Comparison of ENCODE assay signal across 11 mouse cellular contexts in the genomic region with DNA sequence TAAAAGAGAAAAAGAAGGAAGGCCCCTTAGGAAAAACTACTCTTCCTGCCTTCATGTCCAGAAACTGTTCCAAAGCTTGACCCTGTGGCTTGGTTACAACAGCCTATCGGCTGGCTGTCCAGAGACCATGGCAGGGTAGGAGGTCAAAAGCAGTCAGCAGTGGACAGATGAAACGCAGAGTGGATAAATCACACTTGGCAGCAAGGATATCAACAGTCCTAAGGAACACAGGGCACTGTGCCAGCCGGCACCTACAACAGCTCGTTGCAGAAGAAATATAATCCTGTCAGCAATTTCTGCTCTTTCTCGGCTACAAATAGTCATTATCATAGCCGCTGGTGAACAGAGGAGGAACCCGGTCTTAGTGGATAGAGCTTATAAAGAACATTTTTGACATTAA.
A peak's percentile ranks its signal among the peaks of the same experiment; 100 is the strongest.
DNase-seq lines count a peak whose midpoint lies in the region; ATAC-seq and TF ChIP-seq lines count a peak whose summit lies in the region.
"Had no signal": no experiment of that assay in that cellular context is flagged by ENCODE, and none has a peak within 500 bp of the region (broad histone marks: within the 10 kb centered on the region; RNA-seq: fewer than 3 reads in every experiment).

No protein-coding gene starts in this region.

- peaks cover 14% of the 10 kb centered on the region for H3K36me3 ChIP-seq in liver, postnatal 0 days (replicated peaks; ENCODE audit: insufficient read depth, low read length)
- H3K36me3 ChIP-seq in heart, embryonic 16.5 days (ENCODE audit: control insufficient read depth, insufficient read depth): no peaks in the 10 kb centered on the region
- no peaks in the 10 kb centered on the region for H3K36me3 ChIP-seq in lung, embryonic 14.5 days (ENCODE audit: insufficient read depth)
- H3K36me3 ChIP-seq: embryonic facial prominence, embryonic 15.5 days; lung, embryonic 15.5 days had no signal

- no peak for TF ChIP-seq CTCF in liver, postnatal 0 days (IDR thresholded peaks at IDR 0.05; ENCODE audit: low read depth)
- TF ChIP-seq CTCF in lung, embryonic 14.5 days (IDR thresholded peaks at IDR 0.05; ENCODE audit: low read depth): no peak

- peak overlapping the region; percentile 57; the same call in 1 of the 2 replicates for H3K27ac ChIP-seq in liver, postnatal 0 days (ENCODE audit: low read depth)
- H3K27ac ChIP-seq in heart, embryonic 16.5 days (ENCODE audit: low read length): peak overlapping the region; percentile 68
- H3K27ac ChIP-seq in lung, embryonic 14.5 days (ENCODE audit: low read depth): no peak overlapping the region
- H3K27ac ChIP-seq: embryonic facial prominence, embryonic 15.5 days; lung, embryonic 15.5 days had no signal

- H3K4me2 ChIP-seq in liver, postnatal 0 days (ENCODE audit: low read depth, low read length): no peak overlapping the region
- peak overlapping the region; percentile 17 for H3K4me2 ChIP-seq in heart, embryonic 16.5 days (ENCODE audit: low read depth, low read length)
- no peak overlapping the region for H3K4me2 ChIP-seq in lung, embryonic 14.5 days
- H3K4me2 ChIP-seq: embryonic facial prominence, embryonic 15.5 days; lung, embryonic 15.5 days had no signal

- no peak overlapping the region for H3K9ac ChIP-seq in liver, postnatal 0 days (replicated peaks)
- H3K9ac ChIP-seq in heart, embryonic 16.5 days (ENCODE audit: low read length): no peak overlapping the region
- H3K9ac ChIP-seq in lung, embryonic 14.5 days: no peak overlapping the region
- H3K9ac ChIP-seq: embryonic facial prominence, embryonic 15.5 days; lung, embryonic 15.5 days had no signal

- DNase-seq in liver, postnatal 0 days: peak; percentile 33
- DNase-seq in liver: no peak
- DNase-seq in cerebellum, adult 18-20 months: peak; percentile 67 to 74
- peak; percentile 71 for DNase-seq in lung, embryonic 14.5 days
- no peak for DNase-seq in T-cell, adult 2 months (ENCODE audit: low spot score)
- no peak for DNase-seq in thymus, postnatal 36 days

- no peak for TF ChIP-seq EP300 in liver, postnatal 0 days (IDR thresholded peaks at IDR 0.05; ENCODE audit: low read depth)

- H3K9me3 ChIP-seq in liver, postnatal 0 days (ENCODE audit: low read length): no peaks in the 10 kb centered on the region
- no peaks in the 10 kb centered on the region for H3K9me3 ChIP-seq in heart, embryonic 16.5 days (replicated peaks; ENCODE audit: control insufficient read depth, low read length)
- no peaks in the 10 kb centered on the region for H3K9me3 ChIP-seq in lung, embryonic 14.5 days (ENCODE audit: low read depth, low read length)
- H3K9me3 ChIP-seq: embryonic facial prominence, embryonic 15.5 days; G1E; lung, embryonic 15.5 days had no signal

- no peak for ATAC-seq in liver, postnatal 0 days
- peak; percentile 76 for ATAC-seq in heart, embryonic 16.5 days (replicated peaks; ENCODE audit: extremely low read depth, insufficient read depth, low FRiP score)
- no peak for ATAC-seq in lung, embryonic 14.5 days (ENCODE audit: insufficient read depth)
- no peak for ATAC-seq in megakaryocyte-erythroid progenitor cell, adult 5-6 weeks (replicated peaks; ENCODE audit: low FRiP score, low TSS enrichment, poor library complexity, severe bottlenecking)

- peaks cover 4% of the 10 kb centered on the region; the same call in 1 of the 2 replicates for H3K4me1 ChIP-seq in liver, postnatal 0 days (ENCODE audit: insufficient read depth)
- H3K4me1 ChIP-seq in heart, embryonic 16.5 days (ENCODE audit: control insufficient read depth, insufficient read depth, low read length): peaks cover 13% of the 10 kb centered on the region
- H3K4me1 ChIP-seq in lung, embryonic 14.5 days (ENCODE audit: insufficient read depth): no peaks in the 10 kb centered on the region

- no peak overlapping the region for H3K4me3 ChIP-seq in liver, postnatal 0 days (ENCODE audit: low read depth, low read length)
- no peak overlapping the region for H3K4me3 ChIP-seq in heart, embryonic 16.5 days (ENCODE audit: low read length)
- no peak overlapping the region for H3K4me3 ChIP-seq in lung, embryonic 14.5 days (ENCODE audit: low read depth, low read length)
- H3K4me3 ChIP-seq: embryonic facial prominence, embryonic 15.5 days; lung, embryonic 15.5 days had no signal

- WGBS in liver, postnatal 0 days (ENCODE audit: insufficient replicate concordance): 70% methylated on average over 7 of the region's 7 CpGs
- 17% methylated on average over 7 of the region's 7 CpGs for WGBS in heart, embryonic 16.5 days
- 28% methylated on average over 7 of the region's 7 CpGs for WGBS in lung, embryonic 14.5 days

- no peaks in the 10 kb centered on the region for H3K27me3 ChIP-seq in liver, postnatal 0 days (ENCODE audit: insufficient read depth, low read length)
- H3K27me3 ChIP-seq in heart, embryonic 16.5 days (ENCODE audit: control insufficient read depth, insufficient read depth, low read length): no peaks in the 10 kb centered on the region
- H3K27me3 ChIP-seq in lung, embryonic 14.5 days (ENCODE audit: insufficient read depth, low read length): no peaks in the 10 kb centered on the region
- H3K27me3 ChIP-seq: embryonic facial prominence, embryonic 15.5 days; lung, embryonic 15.5 days had no signal

Comparison
In these comparisons a context has a peak if more than half of its experiments do, and no peak if none do; other contexts are left out.
1. DNase-seq: peak in liver, postnatal 0 days (single experiment), cerebellum, adult 18-20 months (2 of 2) and lung, embryonic 14.5 days (single experiment); none in liver (single experiment), T-cell, adult 2 months (single experiment) and thymus, postnatal 36 days (0 of 2).